Mouse (Mus musculus): ENCODE results near the gene Aifm2.

Gene Aifm2

DNA sequence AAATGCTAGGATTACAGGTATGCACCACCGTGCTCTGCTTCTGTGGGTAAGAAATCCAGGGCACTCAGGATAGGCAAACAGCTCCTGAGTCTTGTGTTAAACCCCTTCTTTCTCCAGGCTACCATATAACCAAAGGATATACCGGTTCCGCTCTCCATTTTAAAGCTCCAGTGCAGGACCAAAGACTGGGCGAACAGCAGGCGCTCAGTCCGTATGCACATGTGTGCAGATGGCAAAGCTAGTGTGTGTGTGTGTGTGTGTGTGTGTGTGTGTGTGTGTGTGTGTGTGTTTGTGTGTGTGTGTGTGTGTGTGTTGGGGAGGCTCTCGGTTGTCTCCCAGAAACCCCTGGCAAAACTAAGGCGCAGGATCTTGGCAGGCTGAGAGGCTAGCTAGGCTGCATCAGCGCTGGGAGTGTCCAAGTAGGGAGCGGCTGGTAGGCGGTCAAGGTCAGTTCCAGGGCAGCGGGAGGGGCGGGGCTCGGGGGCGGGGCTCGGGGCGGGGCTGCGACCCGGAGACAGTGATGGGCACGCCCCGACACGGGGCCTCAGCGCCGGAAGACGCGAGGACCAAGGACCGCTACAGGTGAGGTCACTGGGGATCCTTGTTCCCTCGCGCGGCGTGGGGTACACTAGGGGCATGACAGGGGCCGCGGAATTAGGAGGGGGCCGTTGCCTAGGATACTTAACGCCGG lies at the start of gene Aifm2:
Gene Aifm2 (plus strand): TSS at position 493 of the 691 bp plus-strand sequence.
- peak; percentile 37 for DNase-seq (ENCODE audit: low read depth, low spot score)

DNA sequence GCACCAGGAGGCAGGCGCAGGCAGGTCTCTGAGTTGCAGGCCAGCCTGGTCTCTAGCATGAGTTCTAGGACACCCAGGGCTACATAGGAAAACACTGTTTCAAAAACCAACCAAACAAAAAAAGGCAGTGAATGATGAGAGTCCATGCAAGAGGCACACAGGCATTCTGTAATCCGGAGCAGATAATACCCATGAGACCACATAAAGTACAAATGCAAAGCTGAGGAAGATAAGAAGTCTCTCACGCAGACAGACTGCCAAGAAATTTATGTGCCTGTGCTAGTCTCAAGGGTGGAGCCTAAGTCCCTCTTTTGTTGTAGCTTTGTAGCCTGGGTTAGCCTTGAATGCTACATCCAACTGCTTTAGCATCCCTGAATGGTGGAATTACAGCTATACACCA lies 49.4 kb upstream of the Aifm2 start:
- DNase-seq (ENCODE audit: low read depth, low spot score): no peak

DNA sequence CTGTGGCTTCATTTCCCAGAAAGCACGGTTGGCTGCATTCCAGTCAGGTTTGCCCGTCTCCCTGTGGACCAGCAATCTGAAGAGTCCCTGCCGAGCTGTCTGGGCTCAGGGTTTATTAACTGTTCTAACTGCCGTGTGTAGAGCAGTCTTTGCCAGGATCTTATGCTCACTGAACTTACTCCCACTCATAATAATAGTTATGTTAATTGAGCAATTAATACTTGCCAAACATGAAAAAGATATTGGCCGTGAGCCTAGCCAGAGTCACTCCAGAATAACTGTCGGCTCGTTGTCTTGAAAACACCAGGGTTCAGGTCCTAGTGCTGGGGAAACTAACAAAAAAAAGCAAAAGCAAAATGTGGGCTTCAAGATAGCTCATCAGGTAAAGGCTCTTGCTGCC lies 45.8 kb upstream of the Aifm2 start:
- no peak for DNase-seq (ENCODE audit: low read depth, low spot score)

DNA sequence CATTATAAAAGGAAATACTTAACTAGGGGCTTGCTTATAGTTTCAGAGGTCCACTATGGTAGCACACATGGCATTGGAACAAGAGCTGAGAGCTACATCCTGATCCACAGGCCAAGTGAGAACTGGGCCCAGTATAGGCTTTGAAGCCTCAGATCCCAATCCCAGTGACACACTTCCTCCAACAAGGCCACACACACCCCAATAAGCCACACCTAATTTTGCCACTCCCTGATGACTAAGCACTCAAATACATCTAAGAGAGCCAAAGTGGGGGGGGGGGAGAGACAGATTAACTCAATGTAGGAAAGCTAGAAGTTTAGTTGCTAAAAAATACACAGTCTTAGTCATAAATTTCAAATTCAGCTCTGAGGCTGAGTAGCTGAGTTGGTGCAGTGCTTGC lies 45.2 kb upstream of the Aifm2 start:
- no peak for DNase-seq (ENCODE audit: low read depth, low spot score)

DNA sequence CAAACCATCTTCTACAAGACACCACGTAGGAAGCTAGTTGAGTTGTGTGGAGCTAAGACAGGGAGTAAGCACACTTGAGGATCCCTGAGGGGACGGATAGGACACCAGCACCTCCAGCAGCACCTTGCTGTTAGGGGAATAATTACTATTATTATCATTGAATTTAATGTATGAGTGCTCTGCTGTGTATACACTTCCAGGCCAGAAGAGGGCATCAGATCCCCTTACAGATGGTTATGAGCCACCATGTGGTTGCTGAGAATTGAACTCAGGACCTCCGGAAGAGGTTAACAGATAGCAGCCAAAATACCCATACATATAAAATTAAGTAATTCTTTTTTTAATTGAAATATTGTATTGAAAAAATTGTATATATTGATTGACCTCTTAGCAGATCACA lies 44.3 kb upstream of the Aifm2 start:
- no peak for DNase-seq (ENCODE audit: low read depth, low spot score)

DNA sequence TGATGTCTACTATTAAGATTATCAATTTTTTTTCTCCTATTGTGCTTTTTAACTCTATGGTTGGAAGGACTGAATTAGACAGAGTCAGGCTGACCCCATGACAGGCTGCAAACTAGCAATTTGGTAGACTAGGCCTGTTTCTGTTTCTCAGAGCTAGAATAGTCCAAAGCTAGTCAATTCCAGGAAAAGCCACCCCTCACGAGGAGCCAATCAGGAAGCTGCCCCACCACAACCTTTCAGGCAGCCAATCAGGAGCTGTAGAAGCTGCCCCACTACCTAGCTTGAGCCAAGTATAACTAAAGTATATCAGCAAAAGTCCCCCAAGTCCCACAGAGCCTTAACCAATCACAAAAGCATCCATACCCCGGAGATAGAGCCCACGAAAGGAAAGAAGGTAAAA lies 39.1 kb upstream of the Aifm2 start:
- no peak for DNase-seq (ENCODE audit: low read depth, low spot score)

DNA sequence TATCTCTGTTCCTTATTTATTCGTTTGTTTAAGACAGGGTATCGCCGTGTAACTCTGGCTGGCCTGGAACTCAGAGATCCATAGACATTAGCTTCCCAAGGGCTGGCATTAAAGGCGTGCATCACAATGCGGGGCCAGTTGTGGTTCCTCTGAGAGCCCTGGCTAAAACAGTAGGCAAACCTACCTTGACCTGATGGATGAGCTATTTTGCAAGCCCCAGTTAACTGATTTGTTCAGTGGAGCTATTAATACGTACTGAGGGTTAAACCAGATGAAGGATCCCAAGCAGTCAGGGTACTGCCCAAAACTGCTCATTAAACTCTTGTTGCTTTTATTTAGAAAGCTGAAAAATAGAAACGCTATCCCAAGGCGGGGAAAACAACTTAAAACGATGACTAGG lies 35.5 kb upstream of the Aifm2 start:
- no peak for DNase-seq (ENCODE audit: low read depth, low spot score)

DNA sequence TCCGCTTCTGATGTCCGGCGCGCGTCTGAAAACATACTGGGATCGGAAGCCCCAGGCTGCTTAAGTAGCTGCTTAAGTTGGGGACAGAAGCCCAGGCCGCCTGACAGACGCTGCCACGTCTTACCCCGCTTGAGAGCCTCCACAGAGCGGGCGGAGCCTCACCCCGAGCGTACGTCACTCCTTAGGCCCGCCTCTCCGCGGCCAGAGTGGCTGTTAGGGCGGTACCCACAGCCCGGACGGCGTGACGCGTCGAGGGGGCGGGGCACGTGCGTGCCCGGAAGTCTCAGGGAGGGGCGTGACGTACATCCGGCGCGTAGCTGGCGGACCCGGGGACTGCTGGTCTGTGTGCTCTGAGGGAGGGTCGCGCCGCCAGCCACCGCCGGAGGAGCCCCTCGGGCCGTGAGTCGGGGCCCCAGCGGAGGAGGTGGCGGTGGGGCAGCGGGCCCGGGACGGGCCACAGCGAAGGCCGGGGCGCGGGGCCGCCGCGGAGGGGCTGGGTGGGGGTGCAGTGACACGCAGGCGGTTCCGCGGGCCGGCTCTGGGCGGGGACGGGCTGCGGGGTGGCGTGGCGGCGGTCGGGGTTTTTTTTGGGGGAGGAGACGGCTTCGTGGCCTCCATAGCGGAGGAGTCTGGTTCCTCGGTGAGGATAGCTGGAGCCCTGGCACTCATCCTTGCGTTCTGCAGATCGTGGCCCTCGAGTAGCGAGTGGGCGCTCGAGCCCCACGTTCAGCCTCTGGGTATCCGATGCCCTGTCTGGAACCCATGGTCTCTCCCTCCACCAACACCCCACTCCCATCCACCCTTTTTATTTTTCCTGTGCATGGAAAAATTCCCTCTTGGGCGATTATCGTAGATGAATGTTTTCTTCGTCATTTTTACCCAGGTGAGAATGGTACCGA lies 34.8 kb upstream of the Aifm2 start, which contains the start of gene Sar1a:
Gene Sar1a (plus strand): TSS at position 285 of the 899 bp plus-strand sequence.
- DNase-seq (ENCODE audit: low read depth, low spot score): peak; percentile 95

DNA sequence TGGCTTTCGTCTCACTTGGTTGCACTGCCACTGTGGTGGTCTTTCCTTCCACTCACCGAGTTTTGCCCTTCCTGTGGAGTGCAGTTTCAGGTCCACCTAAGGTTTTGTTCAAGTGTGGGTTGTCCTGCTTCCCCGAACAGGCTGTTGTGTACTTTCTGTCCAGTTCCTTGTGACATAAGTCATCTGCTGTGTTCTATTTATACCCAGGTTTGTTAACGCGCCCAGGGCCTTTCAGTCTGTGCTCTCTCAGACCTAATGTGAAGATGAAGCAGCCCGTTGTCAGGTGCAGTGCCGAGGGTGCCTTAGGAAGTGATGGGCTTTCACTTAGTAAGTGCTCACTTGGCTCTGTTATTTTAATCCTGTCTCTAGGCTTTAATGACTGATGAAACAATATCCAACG lies 25.7 kb upstream of the Aifm2 start:
- DNase-seq (ENCODE audit: low read depth, low spot score): no peak

DNA sequence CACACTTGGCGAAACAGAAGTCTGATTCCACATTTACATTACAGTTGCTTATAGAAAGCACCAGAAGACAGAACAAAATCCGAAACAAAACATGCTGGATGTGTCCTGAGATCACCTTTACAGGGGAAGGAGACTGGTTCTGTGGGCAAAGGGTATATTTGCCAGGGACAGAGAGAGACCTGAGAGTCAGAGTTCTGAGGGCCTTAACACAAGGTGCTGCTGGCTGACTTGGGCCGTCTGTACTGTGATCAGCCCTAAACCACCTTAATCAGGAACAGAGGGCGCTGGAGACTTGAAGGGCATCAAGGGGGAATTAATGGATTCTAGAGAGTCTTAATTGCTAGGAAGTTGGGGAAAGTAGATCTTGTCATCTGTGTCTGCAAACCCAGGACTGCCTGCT lies 21.5 kb upstream of the Aifm2 start:
- no peak for DNase-seq (ENCODE audit: low read depth, low spot score)

DNA sequence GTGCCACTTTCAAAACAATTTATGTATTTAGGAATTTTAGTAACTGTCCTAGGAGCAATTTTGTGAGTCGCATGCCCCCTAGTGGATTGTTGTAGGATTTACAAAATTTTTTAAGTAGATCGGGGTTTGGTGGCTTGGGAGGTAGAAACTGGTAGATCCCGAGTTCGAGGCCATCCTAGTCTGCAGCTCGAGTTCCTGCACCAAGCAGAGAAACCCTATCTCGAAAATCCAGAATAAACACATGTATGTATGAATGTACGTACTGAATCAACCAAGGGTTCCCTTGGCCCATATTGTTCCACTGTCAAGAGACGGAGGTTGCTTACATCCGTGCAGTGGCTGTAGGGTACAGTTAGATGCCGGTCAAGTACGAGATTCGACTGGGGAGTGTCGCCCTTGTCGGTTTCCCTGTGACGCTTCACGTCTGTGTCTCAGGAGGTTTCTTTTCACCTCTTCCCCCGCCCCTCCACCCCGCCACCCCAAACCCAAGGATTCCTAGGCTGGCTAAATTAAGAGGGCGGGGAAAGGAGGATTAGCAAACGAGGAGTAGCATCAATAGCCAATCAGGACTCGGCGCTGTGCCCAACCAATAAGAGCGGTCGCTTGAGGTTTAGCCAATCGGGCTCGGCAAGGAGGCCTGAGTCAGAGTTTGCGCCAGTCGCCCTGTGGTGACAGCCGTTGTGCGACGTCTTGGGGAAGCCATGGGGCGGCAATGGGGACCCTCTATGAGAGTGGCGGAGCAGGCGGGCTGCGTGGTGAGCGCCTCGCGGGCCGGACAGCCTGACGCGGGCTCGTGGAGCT lies 20.0 kb upstream of the Aifm2 start, which contains the start of gene Tysnd1:
Gene Tysnd1 (plus strand): TSS at position 645 of the 801 bp plus-strand sequence.
- DNase-seq (ENCODE audit: low read depth, low spot score): peak; percentile 87

DNA sequence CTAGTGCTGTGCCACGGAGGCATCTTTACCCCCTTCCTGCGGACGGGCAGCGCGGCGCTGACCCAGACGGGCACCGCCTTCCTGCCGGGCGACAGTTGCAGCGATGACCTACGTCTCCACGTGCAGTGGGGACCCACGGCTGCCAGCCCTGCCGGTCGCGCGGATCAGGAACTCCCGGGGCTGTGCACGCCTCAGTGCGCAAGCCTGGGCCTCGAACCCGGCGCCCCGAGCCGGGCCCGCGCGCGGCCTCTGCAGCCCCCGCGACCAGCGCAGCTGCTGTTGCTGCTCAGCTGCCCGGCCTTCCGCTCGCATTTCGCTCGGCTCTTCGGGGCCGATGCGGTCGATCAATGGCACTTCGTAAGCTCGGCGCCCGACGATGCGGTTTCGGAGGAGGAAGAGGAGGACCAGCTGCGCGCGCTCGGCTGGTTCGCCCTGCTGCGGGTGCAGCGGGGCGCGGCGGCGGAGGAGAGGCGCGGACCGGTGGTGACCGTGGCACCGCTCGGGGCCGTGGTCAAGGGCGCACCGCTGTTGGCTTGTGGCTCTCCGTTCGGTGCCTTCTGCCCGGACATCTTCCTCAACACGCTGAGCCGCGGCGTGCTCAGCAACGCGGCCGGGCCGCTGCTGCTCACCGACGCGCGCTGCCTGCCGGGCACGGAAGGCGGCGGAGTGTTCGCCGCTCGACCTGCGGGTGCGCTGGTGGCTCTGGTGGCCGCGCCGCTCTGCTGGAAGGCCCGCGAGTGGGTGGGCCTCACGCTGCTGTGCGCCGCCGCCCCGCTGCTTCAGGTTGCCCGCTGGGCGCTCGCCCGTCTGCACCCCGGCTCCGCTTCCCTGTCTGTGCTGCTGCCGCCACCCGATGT lies 19.1 kb upstream of the Aifm2 start:
- no peak for DNase-seq (ENCODE audit: low read depth, low spot score)

DNA sequence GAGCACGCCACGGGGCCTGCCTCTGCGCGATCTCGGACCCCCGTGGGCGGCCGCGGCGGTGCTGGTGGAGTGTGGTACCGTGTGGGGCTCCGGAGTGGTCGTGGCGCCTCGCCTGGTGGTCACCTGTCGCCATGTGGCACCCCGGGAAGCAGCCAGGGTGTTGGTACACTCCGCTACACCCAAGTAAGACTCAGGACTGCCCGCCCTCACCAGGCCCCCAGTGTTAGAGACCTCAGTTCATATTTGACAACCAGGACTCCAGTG lies 18.6 kb upstream of the Aifm2 start:
- DNase-seq (ENCODE audit: low read depth, low spot score): no peak

DNA sequence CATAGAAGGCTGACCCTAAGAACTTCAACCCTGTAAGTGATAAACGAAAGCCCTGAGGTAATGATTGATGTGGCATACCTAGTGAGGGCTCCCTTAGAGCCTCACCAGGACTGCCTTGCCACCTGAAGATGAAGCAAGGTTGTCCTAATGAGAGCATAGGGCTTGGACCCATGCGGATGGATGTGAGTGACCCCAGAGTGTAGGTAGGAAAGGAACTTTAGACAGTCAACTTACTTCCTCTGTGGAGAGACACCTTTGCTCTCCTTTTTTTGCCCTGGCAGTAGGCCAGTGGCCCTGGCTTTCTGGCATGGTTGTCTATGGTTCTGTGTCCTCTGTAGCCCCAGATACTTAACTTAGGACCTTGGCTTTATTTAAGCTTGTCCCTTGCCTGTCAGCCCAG lies 18.0 kb upstream of the Aifm2 start:
- DNase-seq (ENCODE audit: low read depth, low spot score): no peak

DNA sequence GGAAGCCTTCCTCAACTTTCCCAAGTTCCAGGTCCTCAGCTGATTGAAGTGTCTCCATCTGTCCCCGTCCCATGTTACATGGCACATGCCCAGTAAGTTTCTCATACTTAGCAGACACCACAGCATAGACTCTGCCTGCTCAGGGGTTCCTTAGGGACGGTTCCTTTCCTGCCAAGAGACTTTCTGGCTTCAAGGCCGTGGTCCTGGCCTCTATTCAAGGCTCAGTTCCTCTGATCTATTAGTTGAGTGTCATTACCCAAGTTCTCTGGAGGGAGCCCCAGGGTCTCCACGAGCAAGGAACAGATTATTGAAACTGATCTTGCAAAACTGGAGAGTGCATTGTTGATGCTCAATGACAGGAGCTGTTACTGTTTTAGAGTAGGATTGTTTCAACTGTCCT lies 10.4 kb upstream of the Aifm2 start:
- no peak for DNase-seq (ENCODE audit: low read depth, low spot score)

DNA sequence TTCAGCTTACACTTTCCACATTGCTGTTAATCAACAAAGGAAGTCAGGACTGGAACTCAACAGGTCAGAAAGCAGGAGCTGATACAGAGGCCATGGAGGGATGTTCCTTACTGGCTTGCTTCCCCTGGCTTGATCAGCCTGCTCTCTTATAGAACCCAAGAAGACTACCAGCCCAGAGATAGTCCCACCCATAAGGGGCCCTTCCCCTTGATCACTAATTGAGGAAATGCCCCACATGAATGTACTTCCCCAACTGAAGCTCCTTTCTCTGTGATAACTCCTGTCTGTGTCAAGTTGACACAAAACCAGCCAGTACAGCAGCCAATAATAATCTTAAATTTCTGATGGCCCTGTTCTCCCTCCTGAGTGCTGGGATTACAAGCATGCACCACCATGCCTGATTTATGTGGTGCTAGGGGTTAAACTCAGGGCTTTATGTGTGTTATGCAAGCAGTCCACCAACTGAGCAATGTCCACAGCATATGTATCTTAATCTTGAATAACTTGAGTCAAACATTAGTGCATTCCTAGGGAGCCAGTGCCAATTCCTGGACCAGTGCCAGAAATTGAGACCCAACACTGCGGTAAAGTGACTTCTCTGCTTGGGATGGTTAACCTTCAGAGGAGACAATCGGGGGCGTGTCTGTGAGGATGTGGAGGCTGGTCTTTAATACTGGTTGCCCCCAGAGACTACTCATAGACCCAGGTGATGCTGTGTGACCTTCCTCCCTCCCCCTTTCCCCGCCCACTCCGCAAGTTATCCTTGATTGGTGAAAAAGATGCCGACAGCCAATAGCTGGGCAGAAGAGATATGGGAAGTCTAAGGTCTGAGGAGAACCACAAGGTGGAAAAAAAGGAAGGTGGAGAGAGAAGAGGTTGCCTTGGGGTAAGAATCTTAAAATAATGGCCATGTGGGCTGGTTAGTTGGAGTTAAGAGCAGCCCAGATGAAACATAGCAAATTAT lies 8.4 kb upstream of the Aifm2 start:
- no peak for DNase-seq (ENCODE audit: low read depth, low spot score)

DNA sequence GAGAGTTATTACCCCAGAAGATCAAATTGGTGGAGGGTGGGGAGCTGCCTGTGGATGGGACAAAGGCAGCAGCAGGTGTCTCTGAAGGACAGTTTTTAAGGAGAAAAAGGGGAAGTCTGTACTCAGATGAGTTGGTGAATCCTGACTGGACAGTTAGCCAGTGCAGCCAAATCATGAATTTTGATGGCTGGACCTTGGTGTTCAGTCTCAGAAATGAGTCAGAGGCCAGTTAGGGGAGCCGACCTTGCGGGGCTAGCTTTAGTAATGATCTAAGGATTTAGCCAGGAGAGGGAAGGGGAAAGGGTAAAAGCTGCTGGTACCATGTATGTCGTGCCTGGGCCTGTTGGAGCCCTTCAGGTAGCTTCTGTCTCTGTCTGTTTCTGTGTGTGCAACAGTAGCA lies 1.5 kb upstream of the Aifm2 start:
- no peak for DNase-seq (ENCODE audit: low read depth, low spot score)

DNA sequence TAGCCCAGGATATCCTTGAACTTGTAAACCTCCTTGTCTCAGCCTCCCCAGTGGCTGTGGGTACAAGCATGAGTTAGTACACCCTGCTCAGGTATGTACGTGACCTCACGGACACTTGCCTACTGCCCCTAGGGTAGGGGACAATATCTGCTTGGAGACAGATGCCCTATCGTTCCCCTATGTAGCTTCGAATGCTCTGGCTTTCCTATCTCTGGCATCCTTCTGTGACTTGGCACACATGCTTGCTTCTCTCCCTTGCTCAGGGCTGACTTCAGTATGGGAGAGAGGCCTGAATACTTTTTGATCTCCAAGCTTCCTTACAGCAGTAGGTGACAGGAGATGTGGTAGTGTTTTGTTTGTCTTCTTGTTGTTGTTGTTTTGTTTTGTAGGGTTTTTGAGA lies 917 bp upstream of the Aifm2 start:
- no peak for DNase-seq (ENCODE audit: low read depth, low spot score)

DNA sequence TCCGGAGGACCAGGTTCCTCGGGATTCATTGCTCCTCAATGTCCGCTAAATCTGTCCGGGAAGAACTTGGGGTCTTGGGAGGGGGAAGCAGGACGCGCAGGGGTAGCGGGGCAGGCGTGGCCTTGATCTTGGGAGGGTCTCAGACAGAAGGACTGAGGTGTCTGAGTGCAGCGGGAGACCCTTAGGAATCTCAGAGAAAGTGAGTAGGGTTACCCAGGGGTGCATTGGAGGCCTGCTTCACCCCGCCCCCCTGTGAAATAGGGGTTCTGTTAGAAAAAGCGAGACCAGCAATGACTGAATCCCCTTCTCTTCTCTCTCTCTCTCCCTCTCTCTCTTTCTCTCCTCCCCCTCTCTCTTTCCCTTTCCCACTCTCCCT lies 387 bp downstream of the Aifm2 start:
- no peak for DNase-seq (ENCODE audit: low read depth, low spot score)

Data from c-Kit-negative CD71-positive TER-119-positive erythroid progenitor cells, embryonic 14.5 days (primary cell).